Mouse (Mus musculus): ENCODE results near the gene Grik5. TPM values are rescaled to one million over a fixed set of nuclear protein-coding genes. Genes with fewer than 3 reads are reported as not detected.
"Not testable (repeated sequence)": the region's sequence is repeated elsewhere in the genome, so short reads cannot be mapped to it uniquely, and the experiment has no call there.

Gene Grik5
- polyA plus RNA-seq, 1 experiment from 2014 or later, result 19.4 TPM

DNA sequence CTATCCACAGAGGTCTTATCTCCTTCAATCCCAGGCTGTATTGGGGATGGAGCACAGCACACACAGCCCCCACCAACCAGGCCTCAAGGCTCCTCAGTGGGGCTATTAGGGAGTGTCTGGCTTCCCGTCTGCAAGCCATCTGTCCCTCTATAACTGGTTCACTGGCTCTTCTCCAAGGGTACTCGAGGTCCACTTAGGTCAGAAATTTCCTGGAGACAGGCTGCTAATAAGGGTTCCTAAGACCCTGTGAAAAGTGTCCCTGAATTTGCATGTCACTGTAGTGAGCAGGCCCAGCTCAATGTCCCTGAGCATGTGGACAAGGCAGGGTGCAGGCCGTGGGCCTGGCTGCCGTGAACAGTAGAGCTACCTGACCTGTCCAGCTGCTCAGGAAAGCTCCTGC is 15.2 kb downstream of the Grik5 start:
- H3K9me3 ChIP-seq, result no peaks in the 10 kb centered on the region
- no peaks in the 10 kb centered on the region for H3K27me3 ChIP-seq
- ATAC-seq, result no peak
- H3K4me1 ChIP-seq (replicated peaks), result no peaks in the 10 kb centered on the region
- H3K4me3 ChIP-seq (replicated peaks), result no peak overlapping the region
- peaks cover 97% of the 10 kb centered on the region for H3K36me3 ChIP-seq
- no peak overlapping the region for H3K4me2 ChIP-seq (replicated peaks)
- H3K9ac ChIP-seq (replicated peaks), result no peak overlapping the region
- H3K27ac ChIP-seq, result no peak overlapping the region
- 78% methylated on average over 4 of the region's 4 CpGs for WGBS

DNA sequence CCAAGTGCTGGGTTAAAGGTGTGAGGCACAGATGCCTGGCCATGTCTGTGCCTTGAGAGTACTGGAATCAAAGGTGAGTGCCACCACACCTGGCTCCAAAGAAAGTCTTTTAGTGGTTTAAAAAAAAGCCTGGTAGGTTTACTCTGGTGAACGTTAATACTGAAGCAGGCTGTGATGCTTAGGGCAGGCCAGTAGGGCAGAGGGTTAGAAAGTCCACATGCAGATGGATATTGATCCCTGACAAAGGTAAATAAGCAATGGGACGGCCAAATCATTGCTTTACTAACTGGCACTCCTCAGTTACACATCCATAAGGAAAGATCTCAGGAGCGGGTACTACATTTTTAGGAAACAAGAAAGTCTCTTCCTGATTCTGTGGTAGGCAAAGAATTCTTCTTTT is 19.6 kb downstream of the Grik5 start:
- no peaks in the 10 kb centered on the region for H3K27me3 ChIP-seq
- no peaks in the 10 kb centered on the region for H3K9me3 ChIP-seq
- H3K36me3 ChIP-seq, result peaks cover 94% of the 10 kb centered on the region
- H3K4me2 ChIP-seq (replicated peaks), result no peak overlapping the region
- WGBS, result 91% methylated on average over 3 of the region's 3 CpGs
- H3K4me1 ChIP-seq (replicated peaks), result no peaks in the 10 kb centered on the region
- H3K9ac ChIP-seq (replicated peaks), result no peak overlapping the region
- no peak overlapping the region for H3K27ac ChIP-seq
- H3K4me3 ChIP-seq (replicated peaks), result no peak overlapping the region
- ATAC-seq, result no peak

DNA sequence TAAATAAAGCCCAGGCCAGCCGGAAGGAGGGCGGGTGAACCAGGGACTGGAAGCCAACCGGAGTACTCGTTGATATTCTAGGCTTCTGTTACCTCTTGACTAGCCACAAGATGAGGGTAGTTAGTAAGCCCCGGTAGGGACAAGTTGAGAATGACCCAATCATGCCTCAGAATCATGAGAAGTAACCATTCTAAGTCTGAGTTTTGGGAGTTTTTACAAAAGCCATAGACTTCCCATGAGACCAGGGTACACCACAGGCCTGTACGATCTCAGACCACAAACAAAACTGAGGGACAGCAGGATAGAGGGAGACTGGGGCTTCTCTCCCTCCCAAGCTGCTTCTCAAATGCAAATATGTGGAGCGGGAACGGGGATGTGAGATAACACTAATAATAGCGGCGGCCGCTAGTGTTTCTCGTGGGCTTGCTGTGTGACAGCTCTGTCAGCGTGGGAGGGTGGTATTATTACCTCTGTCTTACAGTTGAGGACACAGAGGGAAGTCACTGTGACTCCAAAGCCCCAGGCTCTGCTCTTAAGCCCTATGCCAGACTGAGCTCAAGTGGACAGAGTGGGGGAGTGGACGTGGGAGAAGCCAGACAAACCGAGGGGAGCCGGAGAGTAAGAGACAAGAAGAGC is 22.7 kb downstream of the Grik5 start:
- H3K4me3 ChIP-seq (replicated peaks), result no peak overlapping the region
- no peaks in the 10 kb centered on the region for H3K4me1 ChIP-seq (replicated peaks)
- H3K9ac ChIP-seq (replicated peaks), result no peak overlapping the region
- no peaks in the 10 kb centered on the region for H3K27me3 ChIP-seq
- ATAC-seq, result no peak
- H3K27ac ChIP-seq, result no peak overlapping the region; the same call in 1 of the 2 replicates
- no peak overlapping the region for H3K4me2 ChIP-seq (replicated peaks)
- peaks cover 94% of the 10 kb centered on the region for H3K36me3 ChIP-seq
- WGBS, result 87% methylated on average over 16 of the region's 16 CpGs
- no peaks in the 10 kb centered on the region for H3K9me3 ChIP-seq

DNA sequence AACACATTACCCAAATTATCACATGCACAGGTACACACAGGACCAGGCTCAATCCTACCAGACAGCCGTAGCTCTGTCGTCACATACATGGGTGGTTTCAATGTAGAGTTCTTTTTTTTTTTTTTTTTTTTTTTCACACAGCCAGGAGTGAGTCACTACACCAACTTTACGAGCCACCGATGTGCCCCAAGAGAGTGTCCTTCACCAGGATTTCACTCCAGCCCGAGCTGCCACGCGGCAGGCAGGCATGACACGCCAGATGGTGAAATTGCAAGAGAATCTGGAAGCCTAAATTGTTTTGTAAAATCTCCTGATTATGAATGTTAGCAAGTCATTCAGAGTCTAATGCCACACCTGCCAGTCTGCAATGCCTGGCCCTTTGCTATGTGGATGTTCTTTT is 24.8 kb downstream of the Grik5 start:
- no peak for ATAC-seq
- H3K9ac ChIP-seq (replicated peaks), result no peak overlapping the region
- H3K4me2 ChIP-seq (replicated peaks), result no peak overlapping the region
- no peaks in the 10 kb centered on the region for H3K4me1 ChIP-seq (replicated peaks)
- H3K9me3 ChIP-seq, result no peaks in the 10 kb centered on the region
- no peak overlapping the region for H3K4me3 ChIP-seq (replicated peaks)
- peaks cover 95% of the 10 kb centered on the region for H3K36me3 ChIP-seq
- H3K27ac ChIP-seq, result no peak overlapping the region
- 92% methylated on average over 8 of the region's 8 CpGs for WGBS
- no peaks in the 10 kb centered on the region for H3K27me3 ChIP-seq

DNA sequence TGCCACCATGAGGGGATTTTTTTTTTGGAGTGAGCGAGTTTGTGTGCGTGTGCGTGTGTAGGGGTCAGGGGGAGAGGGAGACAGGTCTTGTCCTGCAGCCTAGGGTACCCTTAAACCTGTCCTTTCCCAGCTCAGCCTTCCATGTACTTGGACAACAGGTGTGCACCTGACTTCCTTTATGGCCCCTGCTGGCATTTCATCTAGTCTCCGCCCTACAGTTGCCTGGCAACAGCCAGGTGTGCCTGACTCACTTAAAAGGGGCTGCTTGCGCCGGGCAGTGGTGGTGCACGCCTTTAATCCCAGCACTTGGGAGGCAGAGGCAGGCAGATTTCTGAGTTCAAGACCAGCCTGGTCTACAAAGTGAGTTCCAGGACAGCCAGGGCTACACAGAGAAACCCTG is 27.5 kb downstream of the Grik5 start:
- H3K4me3 ChIP-seq (replicated peaks); H3K27me3 ChIP-seq; H3K4me2 ChIP-seq (replicated peaks); H3K9ac ChIP-seq (replicated peaks); H3K27ac ChIP-seq; H3K4me1 ChIP-seq (replicated peaks); H3K9me3 ChIP-seq; ATAC-seq: not testable (repeated sequence)
- WGBS, result 97% methylated on average over 7 of the region's 7 CpGs
- peaks cover 100% of the 10 kb centered on the region for H3K36me3 ChIP-seq

DNA sequence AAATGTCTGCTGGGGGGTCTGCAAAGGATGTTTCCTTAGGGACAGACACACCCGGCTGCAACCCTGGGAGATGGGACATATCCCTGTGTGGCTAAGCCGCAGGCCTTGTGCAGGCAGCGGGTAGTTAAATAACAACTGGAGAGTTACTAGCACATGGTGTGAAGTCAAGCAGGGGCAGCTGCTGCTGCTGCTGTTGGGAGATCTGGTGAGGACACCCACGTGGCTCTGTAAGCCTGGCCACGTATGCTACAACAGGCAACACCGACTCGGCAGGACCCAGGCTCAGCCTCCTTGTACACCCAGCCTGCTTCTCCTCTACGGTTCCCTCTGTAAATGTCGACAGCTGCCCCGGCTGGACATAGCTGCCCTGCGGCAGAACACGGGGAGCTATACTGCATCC is 30.2 kb downstream of the Grik5 start:
- ATAC-seq, result no peak
- WGBS, result 94% methylated on average over 12 of the region's 12 CpGs
- peaks cover 99% of the 10 kb centered on the region for H3K36me3 ChIP-seq

DNA sequence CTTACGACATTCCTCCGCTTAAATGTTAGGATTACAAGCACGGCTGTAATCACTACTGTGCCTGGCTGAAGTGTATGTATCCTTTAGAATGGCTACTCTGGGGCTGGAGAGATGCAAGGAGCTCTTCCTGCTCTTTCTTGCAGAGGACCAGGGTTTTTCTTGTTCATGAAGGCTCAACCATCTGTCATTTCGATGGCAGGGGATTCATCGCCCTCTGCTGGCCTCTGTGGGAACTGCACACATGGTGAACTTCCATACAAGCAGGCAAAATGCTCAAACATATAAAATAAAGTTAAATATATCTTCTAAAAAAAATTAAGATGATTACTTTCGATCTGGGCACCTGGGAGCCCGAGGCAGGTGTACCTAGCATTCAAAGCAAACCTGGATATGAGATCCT is 36.2 kb downstream of the Grik5 start:
- no peaks in the 10 kb centered on the region for H3K4me1 ChIP-seq (replicated peaks)
- H3K9me3 ChIP-seq, result no peaks in the 10 kb centered on the region
- H3K4me3 ChIP-seq (replicated peaks), result no peak overlapping the region
- WGBS, result 55% methylated on average over 7 of the region's 7 CpGs
- H3K27ac ChIP-seq, result no peak overlapping the region
- no peak for ATAC-seq
- peaks cover 93% of the 10 kb centered on the region for H3K36me3 ChIP-seq
- H3K4me2 ChIP-seq (replicated peaks), result no peak overlapping the region
- H3K27me3 ChIP-seq, result no peaks in the 10 kb centered on the region
- H3K9ac ChIP-seq (replicated peaks), result no peak overlapping the region

More for the DNA sequence above, 30.2 kb downstream of the Grik5 start:
- no peak overlapping the region for H3K9ac ChIP-seq (replicated peaks)
- no peaks in the 10 kb centered on the region for H3K27me3 ChIP-seq
- no peak overlapping the region for H3K4me2 ChIP-seq (replicated peaks)
- no peak overlapping the region for H3K27ac ChIP-seq
- H3K9me3 ChIP-seq, result no peaks in the 10 kb centered on the region
- no peaks in the 10 kb centered on the region for H3K4me1 ChIP-seq (replicated peaks)
- no peak overlapping the region for H3K4me3 ChIP-seq (replicated peaks)

DNA sequence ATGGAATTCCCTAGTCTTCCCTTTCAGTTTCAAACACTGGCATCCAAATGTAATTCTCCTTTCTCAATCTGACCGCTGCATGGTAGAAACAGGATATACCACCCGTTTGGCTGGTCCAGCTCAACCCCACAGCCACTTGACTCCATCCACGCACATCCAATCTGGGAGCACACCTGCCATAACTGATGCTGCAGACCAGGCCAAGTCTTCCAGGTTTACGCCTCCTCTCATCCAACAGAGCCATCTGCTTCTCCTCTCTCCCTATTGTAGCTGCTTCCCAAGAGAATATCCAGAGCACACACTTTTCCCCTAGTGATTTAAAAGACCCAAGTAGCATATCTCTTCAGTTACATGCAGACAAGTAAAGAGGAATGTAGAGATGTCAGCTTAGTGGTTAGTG is 37.4 kb downstream of the Grik5 start:
- 93% methylated on average over 4 of the region's 4 CpGs for WGBS
- Histone ChIP-seq H3K4me3 (replicated peaks) (no peak overlapping the region), H3K9me3 (no peaks in the 10 kb centered on the region), H3K9ac (replicated peaks) (no peak overlapping the region), H3K4me2 (replicated peaks) (no peak overlapping the region), H3K36me3 (peaks cover 84% of the 10 kb centered on the region), H3K27me3 (no peaks in the 10 kb centered on the region), H3K4me1 (replicated peaks) (no peaks in the 10 kb centered on the region), H3K27ac (no peak overlapping the region)
- no peak for ATAC-seq

DNA sequence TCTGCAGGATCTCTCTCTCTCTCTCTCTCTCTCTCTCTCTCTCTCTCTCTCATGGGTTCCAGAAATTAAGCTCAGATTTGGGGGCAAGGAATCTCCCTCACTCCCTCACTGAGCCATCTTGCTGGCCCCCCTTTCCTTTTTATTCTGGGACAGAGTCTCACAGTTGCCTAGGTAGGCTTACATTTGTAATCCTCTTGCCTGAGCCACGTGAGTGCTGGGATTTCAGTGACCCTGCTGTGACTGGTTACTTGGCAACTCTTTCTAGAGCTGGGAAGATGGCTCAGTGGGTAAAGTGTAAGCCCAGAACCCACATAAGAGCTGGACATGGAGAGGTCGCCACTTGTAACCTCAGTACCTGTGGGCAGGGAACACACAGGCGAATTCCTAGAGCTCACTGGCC is 40.6 kb downstream of the Grik5 start:
- 45% methylated on average over 3 of the region's 3 CpGs for WGBS
- Histone ChIP-seq H3K36me3 (peaks cover 74% of the 10 kb centered on the region), H3K9ac (replicated peaks) (no peak overlapping the region), H3K4me3 (replicated peaks) (no peak overlapping the region), H3K27ac (0 out of 2 replicates have a peak overlapping the region, but pooled peaks have one; percentile 35), H3K9me3 (no peaks in the 10 kb centered on the region), H3K4me1 (replicated peaks) (no peaks in the 10 kb centered on the region), H3K4me2 (replicated peaks) (no peak overlapping the region), H3K27me3 (no peaks in the 10 kb centered on the region)
- no peak for ATAC-seq

DNA sequence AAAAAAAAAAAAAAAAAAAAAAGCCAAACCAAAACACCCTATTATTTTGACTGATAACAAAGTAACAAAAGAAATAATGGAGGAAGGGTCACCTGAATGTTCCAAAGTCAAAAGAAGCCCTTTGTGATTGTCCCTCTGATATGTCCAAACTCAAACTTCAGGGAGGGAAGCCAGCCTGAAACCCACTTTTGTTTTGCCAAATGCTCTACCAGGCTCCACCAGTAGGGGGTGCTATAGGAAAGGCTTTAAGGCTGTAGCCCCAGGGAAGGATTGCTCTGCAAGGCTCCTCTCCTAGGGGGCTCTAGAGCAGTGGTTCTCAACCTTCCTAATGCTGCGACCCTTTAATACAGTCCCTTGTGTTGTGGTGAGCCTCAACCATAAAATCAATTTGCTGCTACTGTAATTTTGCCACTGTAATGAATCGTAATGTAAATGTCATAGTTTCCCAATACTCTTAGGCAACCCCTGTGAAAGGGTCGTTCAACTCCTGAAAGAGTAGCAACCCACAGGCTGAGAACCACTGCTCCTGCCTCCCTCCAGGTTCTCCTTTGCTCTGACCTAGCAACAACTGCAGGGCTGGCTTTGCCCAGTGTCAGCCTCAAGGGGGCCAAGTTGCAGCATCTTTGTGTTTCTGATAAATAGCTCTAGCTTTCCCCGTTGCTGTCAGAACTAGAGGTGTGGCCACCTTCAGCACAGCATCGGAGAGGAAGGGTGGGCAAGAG is 42.0 kb downstream of the Grik5 start:
- H3K4me1 ChIP-seq (replicated peaks), result no peaks in the 10 kb centered on the region
- no peak overlapping the region for H3K4me3 ChIP-seq (replicated peaks)
- H3K9me3 ChIP-seq, result no peaks in the 10 kb centered on the region
- H3K27me3 ChIP-seq, result no peaks in the 10 kb centered on the region
- H3K4me2 ChIP-seq (replicated peaks), result no peak overlapping the region
- peak; percentile 62; the same call in 1 of the 2 replicates for ATAC-seq
- H3K27ac ChIP-seq, result peak overlapping the region; percentile 59
- H3K9ac ChIP-seq (replicated peaks), result 0 out of 2 replicates have a peak overlapping the region, but pooled peaks have one; percentile 17
- H3K36me3 ChIP-seq, result peaks cover 71% of the 10 kb centered on the region
- WGBS, result 37% methylated on average over 5 of the region's 5 CpGs

DNA sequence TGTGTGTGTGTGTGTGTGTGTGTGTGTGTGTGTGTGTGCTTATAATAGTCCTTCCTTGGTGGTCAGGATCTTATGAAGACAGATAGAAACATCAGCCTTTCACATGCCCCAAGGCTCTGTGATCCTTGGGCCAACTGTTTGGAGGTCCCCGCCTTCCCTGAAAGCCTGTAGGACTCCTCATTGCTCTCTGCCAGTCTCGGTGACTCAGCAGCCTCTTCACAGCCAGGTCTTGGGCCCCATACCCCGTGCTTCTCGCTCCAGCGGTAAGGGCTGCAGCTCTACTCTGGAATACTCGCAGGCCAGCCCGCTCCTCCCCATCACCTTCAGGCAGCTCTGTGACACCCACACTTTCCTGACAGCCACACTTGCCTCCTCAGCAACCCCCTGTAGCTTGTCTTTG is 45.7 kb downstream of the Grik5 start:
- H3K4me1 ChIP-seq (replicated peaks), result no peaks in the 10 kb centered on the region
- H3K4me3 ChIP-seq (replicated peaks), result no peak overlapping the region
- no peak overlapping the region for H3K27ac ChIP-seq
- H3K9me3 ChIP-seq, result no peaks in the 10 kb centered on the region
- no peak overlapping the region for H3K4me2 ChIP-seq (replicated peaks)
- ATAC-seq, result no peak
- 81% methylated on average over 7 of the region's 7 CpGs for WGBS
- no peak overlapping the region for H3K9ac ChIP-seq (replicated peaks)
- peaks cover 65% of the 10 kb centered on the region for H3K36me3 ChIP-seq
- H3K27me3 ChIP-seq, result no peaks in the 10 kb centered on the region

DNA sequence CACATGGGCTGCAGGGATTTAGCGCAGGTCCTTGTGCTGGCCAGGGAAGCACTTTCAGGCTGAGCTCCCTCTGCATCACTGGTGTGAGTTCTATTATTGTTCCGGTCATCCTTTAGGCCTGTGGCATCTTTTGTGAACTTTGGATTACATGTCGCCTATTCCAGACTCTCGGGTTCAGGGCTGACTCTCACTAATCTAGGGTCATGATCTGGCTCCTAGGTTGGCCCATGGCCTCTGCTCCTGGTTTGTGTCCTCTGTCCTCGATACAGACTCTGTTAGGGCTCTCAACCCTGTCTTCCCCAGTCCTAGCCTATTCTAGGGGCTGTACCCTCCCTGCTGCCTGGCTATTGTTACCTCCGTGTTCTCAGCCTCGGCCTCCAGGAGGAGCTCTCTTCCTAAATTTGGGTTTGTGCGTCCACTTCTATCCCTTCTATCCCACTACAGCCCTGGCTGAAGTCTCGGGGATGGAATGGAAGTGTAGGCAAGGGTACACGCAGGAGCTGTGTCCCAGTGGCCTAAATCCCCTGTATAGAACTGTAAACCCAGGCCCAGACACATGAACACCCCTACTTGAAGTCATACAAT is 46.2 kb downstream of the Grik5 start:
- Histone ChIP-seq H3K36me3 (peaks cover 67% of the 10 kb centered on the region), H3K4me3 (replicated peaks) (no peak overlapping the region), H3K27me3 (no peaks in the 10 kb centered on the region), H3K4me2 (replicated peaks) (no peak overlapping the region), H3K9me3 (no peaks in the 10 kb centered on the region), H3K9ac (replicated peaks) (no peak overlapping the region), H3K27ac (no peak overlapping the region), H3K4me1 (replicated peaks) (no peaks in the 10 kb centered on the region)
- no peak for ATAC-seq
- WGBS, result 58% methylated on average over 10 of the region's 10 CpGs

All from midbrain, embryonic 13.5 days (tissue).